Comparison of ENCODE assay signal across 12 mouse cellular contexts in the genomic region with DNA sequence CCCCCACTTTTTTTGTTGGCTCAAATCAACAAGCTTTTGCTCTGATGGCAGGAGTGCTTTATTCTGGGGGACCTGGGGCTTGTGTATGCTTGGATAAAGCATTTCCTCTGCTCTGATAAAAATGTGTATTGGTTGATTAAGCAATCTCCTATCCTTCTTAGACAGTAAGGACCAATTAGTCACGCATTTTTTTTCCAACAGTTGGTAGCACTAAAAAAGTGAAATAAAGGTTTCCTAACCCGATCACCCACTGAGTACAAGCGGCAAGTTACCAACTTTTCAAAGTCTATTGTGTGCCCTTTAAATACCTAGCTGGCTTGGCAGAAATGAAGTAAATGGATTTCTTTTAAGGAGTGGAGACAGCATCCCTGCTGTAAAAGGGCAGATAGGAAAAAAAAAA. TPM values are rescaled to one million over a fixed set of nuclear protein-coding genes. Genes with fewer than 3 reads are reported as not detected.
DNase-seq lines count a peak whose midpoint lies in the region; ATAC-seq and TF ChIP-seq lines count a peak whose summit lies in the region.
"Had no signal": no experiment of that assay in that cellular context is flagged by ENCODE, and none has a peak within 500 bp of the region (broad histone marks: within the 10 kb centered on the region; RNA-seq: fewer than 3 reads in every experiment).

No protein-coding gene starts in this region.

- H3K27me3 ChIP-seq in intestine, embryonic 14.5 days (replicated peaks; ENCODE audit: control insufficient read depth, insufficient read depth, low read length): no peaks in the 10 kb centered on the region
- H3K27me3 ChIP-seq in intestine, postnatal 0 days (replicated peaks; ENCODE audit: control insufficient read depth, insufficient read depth, low read length): peaks cover 9% of the 10 kb centered on the region
- peaks cover 43% of the 10 kb centered on the region for H3K27me3 ChIP-seq in G1E (ENCODE audit: insufficient read depth, low read length)
- H3K27me3 ChIP-seq in embryonic facial prominence, embryonic 15.5 days: no peaks in the 10 kb centered on the region
- H3K27me3 ChIP-seq in limb, embryonic 13.5 days: peaks cover 57% of the 10 kb centered on the region
- H3K27me3 ChIP-seq: intestine, embryonic 15.5 days had no signal

- TF ChIP-seq CTCF in intestine, postnatal 0 days (IDR thresholded peaks at IDR 0.05; ENCODE audit: low read depth): no peak
- TF ChIP-seq CTCF in G1E (IDR thresholded peaks at IDR 0.05; ENCODE audit: low read depth, low read length): no peak

- H3K4me1 ChIP-seq in intestine, embryonic 14.5 days (replicated peaks; ENCODE audit: control insufficient read depth, insufficient read depth, low read length): peaks cover 29% of the 10 kb centered on the region
- no peaks in the 10 kb centered on the region for H3K4me1 ChIP-seq in intestine, postnatal 0 days (replicated peaks; ENCODE audit: control insufficient read depth, insufficient read depth, low read length)
- H3K4me1 ChIP-seq in G1E (ENCODE audit: insufficient read depth, low read depth, low read length): peaks cover 14% of the 10 kb centered on the region
- H3K4me1 ChIP-seq in embryonic facial prominence, embryonic 15.5 days: peaks cover 23% of the 10 kb centered on the region
- H3K4me1 ChIP-seq in limb, embryonic 13.5 days: peaks cover 34% of the 10 kb centered on the region

- H3K27ac ChIP-seq in intestine, embryonic 14.5 days (ENCODE audit: low read depth): no peak overlapping the region
- no peak overlapping the region for H3K27ac ChIP-seq in intestine, postnatal 0 days (ENCODE audit: low read depth, low read length)
- H3K27ac ChIP-seq in embryonic facial prominence, embryonic 15.5 days (replicated peaks): no peak overlapping the region
- no peak overlapping the region for H3K27ac ChIP-seq in limb, embryonic 13.5 days
- H3K27ac ChIP-seq: intestine, embryonic 15.5 days had no signal

- no peaks in the 10 kb centered on the region for H3K36me3 ChIP-seq in intestine, embryonic 14.5 days (ENCODE audit: control insufficient read depth, insufficient read depth, low read length)
- no peaks in the 10 kb centered on the region for H3K36me3 ChIP-seq in intestine, postnatal 0 days (ENCODE audit: control insufficient read depth, insufficient read depth)
- no peaks in the 10 kb centered on the region for H3K36me3 ChIP-seq in G1E (replicated peaks)
- no peaks in the 10 kb centered on the region for H3K36me3 ChIP-seq in embryonic facial prominence, embryonic 15.5 days
- no peaks in the 10 kb centered on the region for H3K36me3 ChIP-seq in limb, embryonic 13.5 days
- H3K36me3 ChIP-seq: intestine, embryonic 15.5 days had no signal

- peak overlapping the region; percentile 97 for H3K4me2 ChIP-seq in intestine, embryonic 14.5 days (ENCODE audit: low read length)
- H3K4me2 ChIP-seq in intestine, postnatal 0 days (replicated peaks; ENCODE audit: low read depth): no peak overlapping the region; the same call in 1 of the 2 replicates
- H3K4me2 ChIP-seq in embryonic facial prominence, embryonic 15.5 days (replicated peaks): peak overlapping the region; percentile 99; the same call in 1 of the 2 replicates
- 0 out of 2 replicates have a peak overlapping the region, but pooled peaks have one; percentile 99 for H3K4me2 ChIP-seq in limb, embryonic 13.5 days (replicated peaks)

- WGBS in intestine, embryonic 14.5 days: 32% methylated on average over 3 of the region's 3 CpGs
- WGBS in intestine, postnatal 0 days: 68% methylated on average over 3 of the region's 3 CpGs
- 23% methylated on average over 3 of the region's 3 CpGs for WGBS in embryonic facial prominence, embryonic 15.5 days
- 15% methylated on average over 3 of the region's 3 CpGs for WGBS in limb, embryonic 13.5 days

- H3K9ac ChIP-seq in intestine, embryonic 14.5 days (ENCODE audit: low read length): no peak overlapping the region
- H3K9ac ChIP-seq in intestine, postnatal 0 days (ENCODE audit: low read depth, low read length): no peak overlapping the region
- H3K9ac ChIP-seq in embryonic facial prominence, embryonic 15.5 days: no peak overlapping the region
- no peak overlapping the region for H3K9ac ChIP-seq in limb, embryonic 13.5 days

- no peak for ATAC-seq in intestine, embryonic 14.5 days (replicated peaks; ENCODE audit: low FRiP score, low TSS enrichment, low read depth)
- no peak for ATAC-seq in intestine, postnatal 0 days
- 0 out of 2 replicates have a peak, but pooled peaks have one; percentile 30 for ATAC-seq in G1E (ENCODE audit: extremely low read depth, insufficient number of reproducible peaks, low FRiP score, poor library complexity, severe bottlenecking)
- no peak for ATAC-seq in embryonic facial prominence, embryonic 15.5 days (ENCODE audit: insufficient number of reproducible peaks, low FRiP score, low TSS enrichment, low read depth)
- no peak for ATAC-seq in limb, embryonic 13.5 days (ENCODE audit: low FRiP score, low read depth)
- ATAC-seq: intestine, embryonic 15.5 days had no signal

- H3K4me3 ChIP-seq in intestine, embryonic 14.5 days (ENCODE audit: low read depth, low read length): peak overlapping the region; percentile 63; the same call in 1 of the 2 replicates
- H3K4me3 ChIP-seq in intestine, postnatal 0 days (ENCODE audit: low read depth, low read length): no peak overlapping the region
- H3K4me3 ChIP-seq in G1E (ENCODE audit: low read depth, low read length): no peak overlapping the region
- H3K4me3 ChIP-seq in embryonic facial prominence, embryonic 15.5 days (replicated peaks): no peak overlapping the region
- H3K4me3 ChIP-seq in limb, embryonic 13.5 days: no peak overlapping the region

- no peak for DNase-seq in intestine, embryonic 14.5 days (ENCODE audit: low spot score)
- DNase-seq in G1E (ENCODE audit: low spot score): no peak
- DNase-seq in right cerebral cortex, postnatal 25 days: no peak
- no peak for DNase-seq in layer of hippocampus, adult 9-10 months (ENCODE audit: low spot score)
- DNase-seq in urinary bladder, adult 2 months (ENCODE audit: low spot score): no peak
- DNase-seq: adrenal gland, postnatal 25 days; cerebellum, adult 9-10 months; lung, adult 18-20 months had no signal

- H3K9me3 ChIP-seq in intestine, embryonic 14.5 days (ENCODE audit: control insufficient read depth, low read length): no peaks in the 10 kb centered on the region
- H3K9me3 ChIP-seq in intestine, postnatal 0 days (ENCODE audit: control insufficient read depth): no peaks in the 10 kb centered on the region
- no peaks in the 10 kb centered on the region for H3K9me3 ChIP-seq in G1E (replicated peaks)
- no peaks in the 10 kb centered on the region for H3K9me3 ChIP-seq in embryonic facial prominence, embryonic 15.5 days (replicated peaks)
- H3K9me3 ChIP-seq in limb, embryonic 13.5 days: no peaks in the 10 kb centered on the region
- H3K9me3 ChIP-seq: intestine, embryonic 15.5 days had no signal

RNA-seq across cellular contexts. Expression of a gene that starts 1.9 kb away (rescaled TPM):
- 0.84 and 1.1 TPM in 2 replicates for polyA plus RNA-seq in intestine, embryonic 14.5 days (2014; fragmentation: Nextera tagmentation; extraction: Ambion mirVana)
- polyA plus RNA-seq in intestine, postnatal 0 days (2015; fragmentation: Nextera tagmentation; extraction: Ambion mirVana): 0.17 and 0.21 TPM in 2 replicates
- not detected in 2 replicates for total RNA-seq in G1E (2014; fragmentation: Nextera tagmentation)
- 0.22 and 0.23 TPM in 2 replicates for total RNA-seq in G1E (2017)
- polyA plus RNA-seq in G1E (2012): not detected in 2 replicates
- 1.1 and 1.2 TPM in 2 replicates for polyA plus RNA-seq in embryonic facial prominence, embryonic 15.5 days (2015; fragmentation: Nextera tagmentation; extraction: Ambion mirVana)
- polyA plus RNA-seq in limb, embryonic 13.5 days (2015; fragmentation: Nextera tagmentation; extraction: Ambion mirVana): 0.36 and 1.0 TPM in 2 replicates
- polyA plus RNA-seq in urinary bladder, adult 2 months (2012; rRNA removed): 0.10 and 0.22 TPM in 2 replicates
